Mouse (Mus musculus) kidney, embryonic 16.5 days (tissue): Measurements from ENCODE around the gene Ecpas. TPM values are rescaled to one million over a fixed set of nuclear protein-coding genes. Genes with fewer than 3 reads are reported as not detected.

Experiments
- ATAC-seq: fragments of 200-750 bp; cut with Nextera tagmentation; 2 replicates; pipeline ENCODE4 v1.8.0; 2017; ENCODE audit warnings: moderate TSS enrichment; ENCODE audit not compliant: low FRiP score, low TSS enrichment
- H3K27ac ChIP-seq: fragments of 300-500 bp; sonication (generic); 2 replicates; pipeline ENCODE4 v1.5.1; 2014; ENCODE audit warnings: low read length
- H3K27me3 ChIP-seq: fragments of 300-500 bp; sonication (generic); 2 replicates; pipeline ENCODE4 v1.6.1; 2014; ENCODE audit warnings: low read length, control low read depth, mixed read lengths; ENCODE audit not compliant: insufficient read depth
- H3K36me3 ChIP-seq: fragments of 300-500 bp; sonication (generic); 2 replicates; pipeline ENCODE4 v1.6.1; 2014; ENCODE audit warnings: low read length, control low read depth, mixed read lengths; ENCODE audit not compliant: insufficient read depth
- H3K4me1 ChIP-seq: fragments of 300-500 bp; sonication (generic); 2 replicates; pipeline ENCODE4 v1.6.1; 2014; ENCODE audit warnings: low read length, control low read depth, mixed read lengths; ENCODE audit not compliant: insufficient read depth
- H3K4me2 ChIP-seq: fragments of 300-500 bp; sonication (generic); replicated peaks from 2 replicates; pipeline ENCODE4 v1.6.1; 2014; ENCODE audit warnings: low read depth, low read length
- H3K4me3 ChIP-seq: fragments of 300-500 bp; sonication (generic); 2 replicates; pipeline ENCODE4 v1.5.1; 2014; ENCODE audit warnings: mild to moderate bottlenecking, low read length
- H3K9ac ChIP-seq: fragments of 300-500 bp; sonication (generic); replicated peaks from 2 replicates; pipeline ENCODE4 v1.6.1; 2014; ENCODE audit warnings: low read length
- H3K9me3 ChIP-seq: fragments of 300-500 bp; sonication (generic); 2 replicates; pipeline ENCODE4 v1.6.1; 2016; ENCODE audit warnings: low read length, control low read depth
- WGBS: fragments of 180-500 bp; shearing (Covaris S2); extraction: QIAGEN DNeasy Blood & Tissue Kit; methylation state at CpG from one replicate; pipeline ENCODE4 v1.1.7; 2014; 5-methylcytosine and 5-hydroxymethylcytosine counted together
- polyA plus RNA-seq: library from polyadenylated mRNA; unstranded; fragments of >200 nt; fragmentation: Nextera tagmentation; extraction: Ambion mirVana; gene quantifications from 2 replicates; pipeline ENCODE4 v1.2.1, GENCODE M21; 2015

The Ecpas gene
- polyA plus RNA-seq, 1 experiment from 2014 or later = 29.9 TPM

DNA sequence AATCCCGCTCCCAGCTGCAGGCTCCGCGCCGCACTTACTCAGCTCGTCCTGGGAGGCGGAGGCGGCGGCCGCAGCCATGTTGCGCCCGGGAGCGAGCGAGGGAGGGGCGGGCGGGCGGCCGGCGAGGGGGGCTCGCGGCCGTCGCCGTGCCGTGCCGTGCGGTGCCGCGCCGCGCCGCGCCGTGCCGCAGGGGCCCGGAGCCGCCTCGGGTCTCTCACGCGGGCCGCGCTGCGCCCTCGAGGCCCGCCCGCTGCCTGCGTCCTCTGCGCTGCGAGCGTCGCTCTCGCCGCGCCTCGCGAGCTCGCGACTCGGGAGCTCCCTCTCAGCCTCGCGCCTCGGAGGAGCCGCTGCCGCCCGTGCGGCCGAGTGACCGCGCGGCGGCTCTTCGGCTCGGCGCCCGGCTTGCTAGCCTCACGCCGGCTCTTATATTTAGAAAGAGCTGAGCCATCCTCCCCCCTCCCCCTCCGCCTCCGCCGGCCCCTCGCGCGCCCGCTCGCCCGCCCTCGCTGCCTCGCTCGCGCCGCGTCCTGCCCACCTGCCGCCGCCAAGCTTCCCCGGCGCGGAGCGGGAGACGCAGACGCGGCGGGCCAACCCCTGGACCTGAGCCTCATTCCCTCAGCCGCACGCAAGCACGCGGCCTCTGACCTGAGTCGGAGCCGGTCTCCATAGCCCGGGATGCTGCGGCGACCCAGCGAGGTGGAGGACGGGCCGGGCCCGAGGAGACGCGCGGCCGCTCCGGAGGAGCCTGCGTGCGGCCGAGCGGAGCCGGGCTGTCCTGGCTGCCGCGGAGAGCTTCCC is 519 bp downstream of the Ecpas start:
- H3K9ac ChIP-seq = peak overlapping the region; percentile 99
- H3K36me3 ChIP-seq = no peaks in the 10 kb centered on the region
- peaks cover 17% of the 10 kb centered on the region for H3K4me1 ChIP-seq
- peak overlapping the region; percentile 56 for H3K4me2 ChIP-seq
- peak overlapping the region; percentile 93 for H3K4me3 ChIP-seq
- no peaks in the 10 kb centered on the region for H3K9me3 ChIP-seq
- WGBS = under 1% methylated on average over 71 of the region's 126 CpGs
- peak overlapping the region; percentile 96 for H3K27ac ChIP-seq
- peak; percentile 86 for ATAC-seq
- H3K27me3 ChIP-seq = no peaks in the 10 kb centered on the region

DNA sequence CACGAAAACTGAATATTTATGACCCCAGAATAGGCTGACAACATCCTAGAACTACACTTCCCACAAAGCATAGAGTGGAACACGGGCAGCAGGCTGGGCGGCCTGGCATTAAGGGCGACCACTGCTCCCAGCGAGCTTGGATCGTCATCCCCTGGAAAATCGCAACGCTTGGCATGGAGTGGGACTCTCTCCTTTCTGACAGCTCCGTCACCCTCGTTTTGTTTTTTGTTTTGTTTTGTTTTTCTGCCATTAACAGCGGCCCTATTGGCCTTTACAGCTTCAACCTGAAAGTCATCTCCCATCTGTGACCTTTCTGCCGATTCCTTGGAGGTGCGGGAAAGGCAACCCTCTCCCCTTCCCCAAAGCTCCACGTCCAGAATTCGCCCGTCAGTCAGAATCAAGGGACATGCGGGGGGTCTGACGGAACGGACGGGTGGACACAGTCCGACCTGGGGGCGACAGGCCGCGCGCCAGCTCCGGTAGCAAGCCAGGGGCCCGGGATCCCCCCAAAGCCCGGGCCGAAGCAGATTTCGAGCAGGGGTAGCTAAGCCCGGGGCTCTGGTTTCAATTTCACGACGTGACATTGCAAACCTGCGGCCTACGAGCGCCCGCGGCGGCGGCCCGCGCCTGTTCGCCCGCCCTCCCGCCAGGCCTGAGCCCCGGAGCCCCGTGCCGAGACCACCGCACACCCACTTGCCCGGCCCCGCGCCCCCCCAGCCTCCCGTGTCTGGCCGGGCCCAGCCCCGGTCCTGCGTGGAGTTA is 1.3 kb downstream of the Ecpas start:
- H3K36me3 ChIP-seq = no peaks in the 10 kb centered on the region
- no peaks in the 10 kb centered on the region for H3K27me3 ChIP-seq
- H3K9ac ChIP-seq = peak overlapping the region; percentile 99
- no peaks in the 10 kb centered on the region for H3K9me3 ChIP-seq
- peak overlapping the region; percentile 93 for H3K4me3 ChIP-seq
- WGBS = under 1% methylated on average over 51 of the region's 56 CpGs
- peak; percentile 57 for ATAC-seq
- peaks cover 17% of the 10 kb centered on the region for H3K4me1 ChIP-seq
- peak overlapping the region; percentile 96 for H3K27ac ChIP-seq
- peak overlapping the region; percentile 56 for H3K4me2 ChIP-seq

DNA sequence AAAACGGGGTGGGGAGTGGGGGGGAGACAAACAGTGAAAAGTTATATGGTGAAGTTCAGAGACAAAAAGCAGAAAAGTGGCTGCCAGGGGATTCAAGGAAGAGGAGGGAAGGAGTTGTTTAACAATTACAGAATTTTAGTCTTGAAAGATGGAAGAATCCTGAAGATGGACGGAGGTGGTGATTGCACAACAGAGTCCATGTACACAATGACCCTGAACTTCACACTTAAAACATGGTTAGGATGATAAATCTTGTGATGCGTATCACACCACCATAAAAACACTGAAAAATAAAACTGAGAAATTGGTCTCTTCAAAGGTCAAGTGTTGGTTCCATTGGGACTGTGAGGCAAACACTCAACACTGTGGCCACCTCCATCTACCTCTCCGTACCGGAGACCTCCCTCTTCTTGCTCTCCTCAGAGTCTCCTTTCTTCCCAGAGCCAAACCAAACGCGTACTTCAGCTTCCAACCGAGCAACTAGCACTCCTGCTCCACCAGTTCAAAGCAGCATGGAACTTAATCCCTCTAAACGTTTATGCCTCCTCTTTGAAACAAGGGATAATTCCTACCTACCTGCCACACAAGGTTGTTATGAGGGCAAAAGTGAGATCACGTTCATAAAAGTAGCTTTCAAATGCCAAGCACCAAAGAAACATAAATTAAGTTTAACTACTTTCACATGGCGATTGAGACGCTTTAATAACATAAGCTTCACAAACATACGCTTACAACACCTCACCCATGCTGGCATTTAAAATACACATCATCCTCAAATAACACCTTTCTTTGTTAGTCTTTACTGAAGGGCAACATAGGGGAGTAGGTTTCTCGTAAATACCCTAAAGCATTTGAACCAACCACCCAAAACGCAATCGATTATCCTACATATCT is 2.1 kb downstream of the Ecpas start:
- no peak for ATAC-seq
- Histone ChIP-seq H3K9me3 (no peaks in the 10 kb centered on the region), H3K27me3 (no peaks in the 10 kb centered on the region), H3K36me3 (no peaks in the 10 kb centered on the region), H3K4me2 (peak overlapping the region; percentile 56), H3K27ac (peak overlapping the region; percentile 96; the same call in 1 of the 2 replicates), H3K4me1 (peaks cover 17% of the 10 kb centered on the region), H3K4me3 (peak overlapping the region; percentile 93), H3K9ac (peak overlapping the region; percentile 99)
- WGBS = 26% methylated on average over 16 of the region's 16 CpGs

DNA sequence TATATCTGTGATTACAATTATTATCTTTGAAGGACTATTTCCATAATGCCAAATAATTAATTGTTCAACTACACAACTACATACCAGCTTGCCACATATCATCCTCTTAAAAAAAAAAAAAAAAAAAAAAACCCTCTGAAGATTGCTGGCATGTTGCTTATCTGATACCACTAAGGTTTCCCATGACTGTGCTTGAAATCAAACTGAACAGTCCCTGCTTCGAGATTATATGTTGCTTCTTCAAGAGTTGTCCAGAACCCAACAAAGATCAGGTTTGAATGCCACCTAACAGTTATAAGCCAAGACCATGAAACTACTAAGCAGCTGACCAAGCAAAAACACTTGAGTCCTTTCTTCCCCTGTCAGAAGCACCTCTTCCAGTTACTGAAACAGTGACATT is 5.1 kb downstream of the Ecpas start:
- WGBS = 92% methylated on average over 1 of the region's 1 CpGs
- Histone ChIP-seq H3K4me2 (no peak overlapping the region), H3K4me3 (no peak overlapping the region), H3K36me3 (no peaks in the 10 kb centered on the region), H3K9ac (no peak overlapping the region), H3K9me3 (no peaks in the 10 kb centered on the region), H3K27me3 (no peaks in the 10 kb centered on the region), H3K27ac (no peak overlapping the region), H3K4me1 (peaks cover 10% of the 10 kb centered on the region)
- no peak for ATAC-seq

DNA sequence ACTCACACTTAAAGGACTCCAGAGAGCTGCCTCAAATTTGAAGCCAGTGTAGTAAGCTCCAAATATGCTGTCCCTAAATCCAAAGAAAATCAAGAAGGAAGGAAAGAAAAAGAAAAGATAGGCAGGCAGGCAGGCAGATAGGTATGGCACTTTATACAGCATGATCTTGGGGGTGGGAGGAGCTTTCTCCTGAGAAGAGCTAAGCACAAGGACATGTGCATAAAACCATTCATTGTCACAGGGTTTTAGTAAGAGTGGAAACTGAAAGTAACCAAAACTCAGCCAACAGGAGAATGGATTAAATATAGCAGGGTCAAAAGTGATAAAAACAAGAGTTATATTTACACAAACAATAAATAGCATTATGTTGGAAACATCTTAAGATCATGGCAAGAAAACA is 14.2 kb downstream of the Ecpas start:
- Histone ChIP-seq H3K9me3 (no peaks in the 10 kb centered on the region), H3K4me3 (no peak overlapping the region), H3K4me1 (peaks cover 2% of the 10 kb centered on the region; the same call in 1 of the 2 replicates), H3K27ac (no peak overlapping the region), H3K9ac (no peak overlapping the region), H3K27me3 (no peaks in the 10 kb centered on the region), H3K36me3 (no peaks in the 10 kb centered on the region), H3K4me2 (no peak overlapping the region)
- ATAC-seq = no peak

DNA sequence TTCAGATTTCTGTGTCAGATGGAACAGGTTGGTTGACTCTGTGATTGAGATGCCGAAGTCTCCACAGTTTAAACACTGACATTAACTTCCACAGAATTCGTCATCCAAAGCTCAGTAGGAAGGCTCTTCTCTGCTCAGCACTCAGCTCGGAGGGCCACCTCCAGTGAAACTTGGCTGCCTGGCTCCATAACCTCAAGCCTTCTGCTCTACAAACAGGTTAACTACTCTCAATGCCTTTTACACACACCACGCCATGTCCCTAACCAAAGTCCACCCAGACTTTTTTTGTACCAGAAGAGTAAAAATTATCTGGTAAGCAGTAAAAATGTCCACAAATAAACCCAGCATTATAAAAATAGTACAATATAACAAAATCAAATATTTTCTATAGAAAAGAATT is 15.1 kb downstream of the Ecpas start:
- H3K27ac ChIP-seq = no peak overlapping the region
- no peak for ATAC-seq
- no peaks in the 10 kb centered on the region for H3K9me3 ChIP-seq
- 0 out of 2 replicates have a peak, but pooled peaks cover 2% of the 10 kb centered on the region for H3K4me1 ChIP-seq
- no peak overlapping the region for H3K4me3 ChIP-seq
- no peak overlapping the region for H3K4me2 ChIP-seq
- no peaks in the 10 kb centered on the region for H3K36me3 ChIP-seq
- H3K27me3 ChIP-seq = no peaks in the 10 kb centered on the region
- WGBS = 78% methylated on average over 4 of the region's 4 CpGs
- H3K9ac ChIP-seq = no peak overlapping the region

DNA sequence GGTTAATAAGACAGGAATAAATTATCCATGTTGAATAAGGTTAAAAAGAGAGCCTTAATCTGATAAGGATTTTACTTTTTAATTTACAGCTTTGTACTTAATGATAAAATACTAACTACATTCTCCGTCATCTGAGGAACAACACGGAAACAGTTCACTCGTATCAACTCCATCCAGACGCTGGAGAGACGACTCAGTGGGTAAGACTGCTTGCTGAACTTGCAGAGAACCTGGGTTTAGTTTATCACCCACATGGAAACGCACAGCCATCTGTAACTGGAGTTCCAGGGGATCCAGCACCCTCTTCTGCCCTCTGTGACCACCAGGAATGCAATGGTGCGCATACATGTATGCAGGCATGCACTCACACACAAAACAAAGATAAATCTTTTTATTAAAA is 18.1 kb downstream of the Ecpas start:
- Histone ChIP-seq H3K4me1 (0 out of 2 replicates have a peak, but pooled peaks cover 2% of the 10 kb centered on the region), H3K4me3 (no peak overlapping the region), H3K9ac (no peak overlapping the region), H3K36me3 (no peaks in the 10 kb centered on the region), H3K27me3 (no peaks in the 10 kb centered on the region), H3K4me2 (no peak overlapping the region), H3K9me3 (no peaks in the 10 kb centered on the region), H3K27ac (no peak overlapping the region)
- no peak for ATAC-seq
- WGBS = 71% methylated on average over 7 of the region's 7 CpGs

DNA sequence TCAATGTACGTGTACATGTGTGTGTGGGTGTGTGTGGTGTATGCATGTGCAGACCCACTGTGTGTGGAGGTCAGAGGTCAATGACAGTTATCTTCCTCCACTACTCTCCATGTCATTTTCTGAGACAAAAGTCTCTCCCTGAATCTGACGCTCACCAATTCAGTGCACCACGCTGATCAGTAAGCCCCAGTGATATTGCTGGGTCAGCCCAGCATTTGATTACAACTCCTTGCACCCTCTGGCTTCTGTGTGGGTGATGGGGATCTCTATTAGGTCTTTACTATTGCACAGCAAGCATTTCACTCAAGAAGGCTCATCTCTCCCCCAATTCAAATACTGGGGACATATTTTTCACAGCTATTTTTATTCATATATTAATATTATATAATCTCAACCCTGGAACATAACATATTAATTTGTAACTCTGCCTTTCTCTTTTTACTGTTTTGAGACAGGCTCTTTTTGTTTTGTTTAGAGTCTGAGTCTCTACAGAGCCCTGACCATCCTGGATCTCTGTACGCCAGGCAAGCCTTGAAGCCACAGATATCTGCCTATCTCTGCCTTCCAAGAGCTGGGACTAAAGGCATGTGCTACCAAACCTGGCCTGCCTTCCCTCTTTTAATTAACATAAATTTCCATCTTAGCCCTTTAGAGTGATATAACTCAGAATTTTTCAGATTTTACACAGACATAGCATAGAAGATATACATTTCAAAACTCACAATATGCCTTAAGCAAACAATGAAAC is 22.3 kb downstream of the Ecpas start:
- no peak for ATAC-seq
- no peak overlapping the region for H3K27ac ChIP-seq
- no peaks in the 10 kb centered on the region for H3K27me3 ChIP-seq
- no peak overlapping the region for H3K9ac ChIP-seq
- 91% methylated on average over 4 of the region's 4 CpGs for WGBS
- H3K4me3 ChIP-seq = no peak overlapping the region
- H3K4me2 ChIP-seq = no peak overlapping the region
- no peaks in the 10 kb centered on the region for H3K9me3 ChIP-seq
- H3K36me3 ChIP-seq = no peaks in the 10 kb centered on the region
- peaks cover 5% of the 10 kb centered on the region; the same call in 1 of the 2 replicates for H3K4me1 ChIP-seq

DNA sequence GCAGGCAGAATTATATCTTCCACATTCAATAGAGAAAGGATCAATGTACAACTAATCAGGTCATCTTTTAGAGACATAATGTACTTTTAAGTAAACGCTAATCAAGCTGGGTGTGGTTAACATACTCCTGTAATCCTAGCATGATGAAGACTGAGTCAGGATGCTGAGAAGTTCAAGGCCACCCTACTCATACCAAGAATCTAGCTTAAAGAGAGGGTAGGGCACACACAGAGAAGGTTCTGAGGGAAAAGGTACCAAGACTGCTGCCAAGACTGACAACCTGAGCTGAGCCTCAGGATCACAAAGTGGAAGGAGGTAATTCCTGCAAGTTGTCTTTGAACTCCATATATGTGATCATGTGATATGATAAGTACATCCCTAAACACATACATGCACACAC is 24.0 kb downstream of the Ecpas start:
- 85% methylated on average over 1 of the region's 1 CpGs for WGBS
- Histone ChIP-seq H3K36me3 (no peaks in the 10 kb centered on the region), H3K4me3 (no peak overlapping the region), H3K4me2 (no peak overlapping the region), H3K9ac (no peak overlapping the region), H3K4me1 (peaks cover 5% of the 10 kb centered on the region; the same call in 1 of the 2 replicates), H3K9me3 (no peaks in the 10 kb centered on the region), H3K27ac (no peak overlapping the region), H3K27me3 (no peaks in the 10 kb centered on the region)
- no peak for ATAC-seq
